Mouse (Mus musculus): ENCODE measurements at regions not wholly inside any gene's neighbourhood (a gene's known extent, or its start where the extent isn't known, plus 50 kb on each side); places are given as distances from the start of the nearest gene placed in this dataset.

- DNase-seq (ENCODE audit: low spot score): no peak
Measured at GRCm38 (mm10) chr3:68758609-68759008, 68.2 kb downstream of the Il12a start.

- DNase-seq (ENCODE audit: low spot score): no peak
Measured at GRCm38 (mm10) chr3:68759375-68759774, 68.9 kb downstream of the Il12a start.

- no peak for DNase-seq (ENCODE audit: low spot score)
Measured at GRCm38 (mm10) chr3:68760806-68761205, 70.4 kb downstream of the Il12a start.

GRCm38 (mm10) chr3:68761242-68761625 is 70.8 kb downstream of the Il12a start:
- DNase-seq (ENCODE audit: low spot score): no peak

GRCm38 (mm10) chr3:68761626-68762331 is 71.3 kb downstream of the Il12a start:
- DNase-seq (ENCODE audit: low spot score): no peak

GRCm38 (mm10) chr3:68762988-68763387 is 72.5 kb downstream of the Il12a start:
- DNase-seq (ENCODE audit: low spot score): no peak

GRCm38 (mm10) chr3:68764336-68764735 is 73.9 kb downstream of the Il12a start:
- no peak for DNase-seq (ENCODE audit: low spot score)

- no peak for DNase-seq (ENCODE audit: low spot score)
Measured at GRCm38 (mm10) chr3:68764917-68765598, 74.6 kb downstream of the Il12a start.

GRCm38 (mm10) chr3:68771579-68771978 is 81.1 kb downstream of the Il12a start:
- DNase-seq (ENCODE audit: low spot score): no peak

GRCm38 (mm10) chr3:68777801-68778200 is 87.4 kb downstream of the Il12a start:
- no peak for DNase-seq (ENCODE audit: low spot score)

- DNase-seq (ENCODE audit: low spot score): no peak
Measured at GRCm38 (mm10) chr3:68778354-68779040, 88.1 kb downstream of the Il12a start.

GRCm38 (mm10) chr3:68780843-68781242 is 88.5 kb upstream of the 1110032F04Rik start:
- peak; percentile 50 for DNase-seq (ENCODE audit: low spot score)

- DNase-seq (ENCODE audit: low spot score): no peak
Measured at GRCm38 (mm10) chr3:68781466-68781865, 87.9 kb upstream of the 1110032F04Rik start.

GRCm38 (mm10) chr3:68782363-68782762 is 87.0 kb upstream of the 1110032F04Rik start:
- DNase-seq (ENCODE audit: low spot score): no peak

- no peak for DNase-seq (ENCODE audit: low spot score)
Measured at GRCm38 (mm10) chr3:68783666-68784416, 85.5 kb upstream of the 1110032F04Rik start.

GRCm38 (mm10) chr3:68786771-68787170 is 82.6 kb upstream of the 1110032F04Rik start:
- DNase-seq (ENCODE audit: low spot score): no peak

- DNase-seq (ENCODE audit: low spot score): no peak
Measured at GRCm38 (mm10) chr3:68787385-68788175, 81.8 kb upstream of the 1110032F04Rik start.

GRCm38 (mm10) chr3:68789491-68789890 is 79.9 kb upstream of the 1110032F04Rik start:
- no peak for DNase-seq (ENCODE audit: low spot score)

- DNase-seq (ENCODE audit: low spot score): no peak
Measured at GRCm38 (mm10) chr3:68790466-68790865, 78.9 kb upstream of the 1110032F04Rik start.

- DNase-seq (ENCODE audit: low spot score): no peak
Measured at GRCm38 (mm10) chr3:68792883-68793282, 76.5 kb upstream of the 1110032F04Rik start.

- no peak for DNase-seq (ENCODE audit: low spot score)
Measured at GRCm38 (mm10) chr3:68793923-68794322, 75.5 kb upstream of the 1110032F04Rik start.

Data from testis, postnatal 10 days (tissue).